Mouse (Mus musculus) C2C12 (cell line): Measurements from ENCODE around the gene Pold2. TPM values are rescaled to one million over a fixed set of nuclear protein-coding genes. Genes with fewer than 3 reads are reported as not detected.
"Not testable (repeated sequence)": the region's sequence is repeated elsewhere in the genome, so short reads cannot be mapped to it uniquely, and the experiment has no call there.

Experiments used
- H3K27me3 ChIP-seq: one replicate; pipeline ENCODE4 v1.6.1; 2011; ENCODE audit not compliant: control insufficient read depth, insufficient read depth, insufficient read length
- H3K36me3 ChIP-seq: one replicate; pipeline ENCODE4 v1.6.1; 2011; ENCODE audit not compliant: control insufficient read depth, insufficient read depth
- H3K4me3 ChIP-seq: one replicate; pipeline ENCODE4 v1.5.1; 2011; ENCODE audit warnings: mild to moderate bottlenecking, control low read depth; ENCODE audit not compliant: poor library complexity, insufficient read depth, severe bottlenecking
- H3K79me2 ChIP-seq: one replicate; pipeline ENCODE4 v1.6.1; 2011; ENCODE audit not compliant: control insufficient read depth, insufficient read depth
- H3K79me3 ChIP-seq: one replicate; pipeline ENCODE4 v1.6.1; 2011; ENCODE audit warnings: low read depth, control low read depth
- H3ac ChIP-seq: one replicate; pipeline ENCODE3; 2011; ENCODE audit warnings: low read depth; ENCODE audit not compliant: control insufficient read depth, insufficient read length
- CEBPB ChIP-seq: IDR thresholded peaks from one replicate; pipeline ENCODE4 v1.6.1; 2011; ENCODE audit warnings: low read depth, mild to moderate bottlenecking, control low read depth, moderate library complexity
- CTCF ChIP-seq: IDR thresholded peaks from one replicate; pipeline ENCODE4 v1.5.1; 2011; ENCODE audit not compliant: control insufficient read depth, insufficient read depth, insufficient read length
- FOSL1 ChIP-seq: IDR thresholded peaks from one replicate; pipeline ENCODE4 v1.8.0; 2011; ENCODE audit warnings: mild to moderate bottlenecking, low read length; ENCODE audit not compliant: poor library complexity, insufficient read depth, severe bottlenecking
- MAX ChIP-seq: IDR thresholded peaks from one replicate; pipeline ENCODE4 v1.6.1; 2011; ENCODE audit warnings: mild to moderate bottlenecking, control low read depth
- MYOD1 ChIP-seq: IDR thresholded peaks from one replicate; pipeline ENCODE4 v1.6.1; 2011; ENCODE audit warnings: low read depth; ENCODE audit not compliant: control insufficient read depth, insufficient read length
- MYOG ChIP-seq: IDR thresholded peaks from one replicate; pipeline ENCODE4 v1.6.1; 2011; ENCODE audit not compliant: control insufficient read depth, insufficient read length; ENCODE audit errors: extremely low read depth
- USF1 ChIP-seq: IDR thresholded peaks from one replicate; pipeline ENCODE4 v1.6.1; 2011; ENCODE audit warnings: low read depth, mild to moderate bottlenecking, control low read depth, moderate library complexity
- polyA plus RNA-seq: library from polyadenylated mRNA; unstranded; fragments of >200 nt; fragmentation: generic; extraction: Trizol; gene quantifications from one replicate; pipeline ENCODE4 v1.2.1, GENCODE M21; 2012; ENCODE audit warnings: missing spikeins

Gene Pold2
- polyA plus RNA-seq, 1 experiment, result 154 TPM

DNA sequence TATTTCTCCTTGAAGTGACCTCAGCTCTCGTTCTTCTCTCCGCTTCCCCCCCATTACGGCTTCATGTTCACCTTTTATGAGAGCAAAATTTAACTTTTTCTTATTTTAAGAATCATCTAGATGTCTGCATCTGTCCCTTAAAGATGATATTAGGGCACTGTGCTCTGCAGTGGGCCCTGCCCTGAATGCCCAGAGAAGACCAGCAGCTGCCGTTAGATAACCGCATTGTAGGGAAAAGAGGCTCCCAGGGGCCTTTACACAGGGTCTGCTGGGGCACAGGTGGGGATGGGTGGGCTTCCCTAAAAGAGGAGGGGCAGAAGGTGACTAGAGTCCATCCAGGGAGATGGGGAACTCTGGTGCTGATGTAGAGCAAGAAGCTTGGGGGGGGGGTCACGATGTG, 15.7 kb upstream of the Pold2 start:
- H3K27me3 ChIP-seq, result no peaks in the 10 kb centered on the region
- no peak for TF ChIP-seq USF1
- TF ChIP-seq MYOD1, result no peak
- no peak for TF ChIP-seq FOSL1
- TF ChIP-seq CEBPB, result no peak
- no peaks in the 10 kb centered on the region for H3K79me2 ChIP-seq
- H3K4me3 ChIP-seq, result no peak overlapping the region
- H3K79me3 ChIP-seq, result no peaks in the 10 kb centered on the region
- no peaks in the 10 kb centered on the region for H3K36me3 ChIP-seq
- no peak overlapping the region for H3ac ChIP-seq

DNA sequence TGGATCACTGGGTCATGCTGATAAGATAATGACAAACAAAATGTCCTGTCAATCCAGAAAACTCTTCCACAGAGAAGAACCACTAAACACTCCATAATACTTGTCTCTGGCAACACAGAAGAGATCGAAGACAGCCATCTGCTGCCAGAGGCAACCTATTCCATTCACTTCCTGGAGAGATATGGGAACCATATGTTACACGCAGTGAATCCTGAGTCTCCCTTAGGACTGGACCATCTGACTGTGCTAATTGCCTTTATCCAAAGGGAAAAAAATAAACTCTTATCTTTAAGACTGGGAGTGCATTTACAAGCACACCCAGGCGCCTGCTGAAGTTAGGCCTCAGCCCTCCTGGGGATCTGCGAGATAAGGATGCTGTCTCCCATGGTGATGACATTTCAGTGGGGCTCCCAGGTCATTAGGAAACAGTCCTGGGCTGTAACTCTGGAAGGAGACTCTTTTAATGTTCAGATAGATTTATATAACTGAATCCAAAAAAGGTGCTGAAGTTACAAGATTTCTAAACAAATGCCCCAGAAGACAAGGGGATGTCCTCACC, 14.8 kb upstream of the Pold2 start:
- H3K27me3 ChIP-seq, result no peaks in the 10 kb centered on the region
- TF ChIP-seq CTCF (no peak), USF1 (no peak), MYOG (no peak), CEBPB (no peak)
- H3K79me3 ChIP-seq, result no peaks in the 10 kb centered on the region
- H3K36me3 ChIP-seq, result no peaks in the 10 kb centered on the region
- H3K4me3 ChIP-seq, result no peak overlapping the region
- no peaks in the 10 kb centered on the region for H3K79me2 ChIP-seq
- no peak overlapping the region for H3ac ChIP-seq

DNA sequence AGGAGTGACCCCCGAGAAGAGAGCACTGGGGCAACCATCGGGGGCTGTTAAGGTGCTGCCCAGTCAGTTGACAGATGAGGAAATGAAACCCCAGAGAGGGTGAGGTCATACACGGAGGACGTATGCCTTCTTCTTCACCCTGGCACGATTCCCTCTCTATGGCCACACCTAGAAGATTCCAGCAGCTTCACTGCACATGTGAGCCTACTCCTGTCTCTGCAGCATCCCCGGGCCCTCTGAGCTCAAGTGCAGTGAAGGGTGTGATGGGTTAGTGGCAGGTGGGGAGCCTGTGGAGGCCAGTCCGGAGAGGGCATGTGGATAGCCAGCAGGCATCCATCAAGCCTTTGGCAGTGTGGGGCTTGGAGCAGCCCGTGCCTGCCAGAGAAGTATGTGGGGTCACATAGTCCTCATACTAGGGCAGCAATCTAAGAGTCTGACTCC, 14.1 kb upstream of the Pold2 start:
- Histone ChIP-seq H3K27me3 (no peaks in the 10 kb centered on the region), H3K36me3 (no peaks in the 10 kb centered on the region), H3K79me3 (no peaks in the 10 kb centered on the region), H3ac (no peak overlapping the region), H3K4me3 (no peak overlapping the region), H3K79me2 (no peaks in the 10 kb centered on the region)
- TF ChIP-seq FOSL1 (no peak), CEBPB (no peak), MYOD1 (no peak), CTCF (no peak), MYOG (no peak), MAX (no peak)

DNA sequence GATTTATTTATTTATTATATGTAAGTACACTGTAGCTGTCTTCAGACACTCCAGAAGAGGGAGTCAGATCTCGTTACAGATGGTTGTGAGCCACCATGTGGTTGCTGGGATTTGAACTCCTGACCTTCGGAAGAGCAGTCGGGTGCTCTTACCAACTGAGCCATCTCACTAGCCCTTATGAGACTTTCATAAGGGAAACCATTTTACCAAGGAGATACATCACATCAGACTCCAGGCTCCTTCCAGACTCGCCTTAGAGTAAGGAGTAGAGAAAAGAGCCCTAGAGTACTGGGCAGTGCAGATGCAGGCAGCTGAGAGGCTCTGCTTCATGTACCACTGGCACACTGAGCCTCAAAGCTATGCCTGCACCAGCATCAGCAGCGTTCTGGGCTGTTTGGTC, 10.5 kb upstream of the Pold2 start:
- not testable (repeated sequence) for H3ac ChIP-seq, H3K79me2 ChIP-seq, H3K36me3 ChIP-seq, H3K79me3 ChIP-seq, H3K27me3 ChIP-seq, H3K4me3 ChIP-seq

DNA sequence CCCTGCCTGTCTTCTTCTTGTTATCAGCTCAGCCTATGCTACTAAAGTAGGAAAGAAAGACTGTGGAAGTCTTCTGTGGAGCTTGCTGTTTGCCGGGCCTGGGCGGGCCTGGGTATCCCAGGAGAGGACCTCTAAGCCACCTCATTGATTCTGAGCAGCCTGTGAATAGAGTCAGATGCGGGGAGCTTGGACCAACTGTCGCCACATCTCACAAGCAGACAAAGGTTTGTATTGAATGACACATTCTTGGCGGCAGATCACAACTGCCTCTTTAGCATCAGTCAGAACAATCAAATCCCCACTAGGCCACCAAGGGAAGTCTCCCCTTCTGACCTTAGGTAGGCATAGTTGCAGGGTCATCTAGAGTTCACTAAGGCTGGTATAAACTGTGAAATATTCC, 9.2 kb upstream of the Pold2 start:
- Histone ChIP-seq H3K4me3 (no peak overlapping the region), H3K27me3 (no peaks in the 10 kb centered on the region), H3K79me3 (no peaks in the 10 kb centered on the region), H3ac (no peak overlapping the region), H3K36me3 (no peaks in the 10 kb centered on the region), H3K79me2 (no peaks in the 10 kb centered on the region)
- no peak for TF ChIP-seq USF1
- TF ChIP-seq CEBPB, result no peak
- TF ChIP-seq FOSL1, result no peak

DNA sequence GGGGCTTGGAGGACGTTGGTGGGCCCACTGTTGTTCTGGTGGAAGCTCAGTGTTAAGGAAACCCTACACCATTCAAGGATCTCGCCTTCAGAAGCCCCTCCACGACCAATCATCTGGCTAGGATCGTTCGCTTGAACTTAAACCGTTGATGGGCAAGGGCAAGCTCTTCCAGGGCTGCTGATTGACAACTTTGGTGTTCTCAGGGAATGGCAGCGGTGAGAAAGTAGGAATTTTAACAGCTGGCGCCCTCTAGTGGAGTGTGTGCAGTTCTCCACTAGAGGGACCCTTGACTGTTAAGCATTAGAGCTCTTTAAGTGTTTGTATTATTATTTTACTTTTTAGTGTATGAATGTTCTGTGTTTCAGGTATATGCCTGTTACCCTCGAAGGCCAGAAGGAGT, 8.1 kb upstream of the Pold2 start:
- TF ChIP-seq CTCF (peak; percentile 70), MYOD1 (no peak)
- no peak overlapping the region for H3ac ChIP-seq
- H3K36me3 ChIP-seq, result no peaks in the 10 kb centered on the region
- H3K79me3 ChIP-seq, result no peaks in the 10 kb centered on the region
- no peaks in the 10 kb centered on the region for H3K27me3 ChIP-seq
- H3K4me3 ChIP-seq, result no peak overlapping the region
- no peaks in the 10 kb centered on the region for H3K79me2 ChIP-seq

DNA sequence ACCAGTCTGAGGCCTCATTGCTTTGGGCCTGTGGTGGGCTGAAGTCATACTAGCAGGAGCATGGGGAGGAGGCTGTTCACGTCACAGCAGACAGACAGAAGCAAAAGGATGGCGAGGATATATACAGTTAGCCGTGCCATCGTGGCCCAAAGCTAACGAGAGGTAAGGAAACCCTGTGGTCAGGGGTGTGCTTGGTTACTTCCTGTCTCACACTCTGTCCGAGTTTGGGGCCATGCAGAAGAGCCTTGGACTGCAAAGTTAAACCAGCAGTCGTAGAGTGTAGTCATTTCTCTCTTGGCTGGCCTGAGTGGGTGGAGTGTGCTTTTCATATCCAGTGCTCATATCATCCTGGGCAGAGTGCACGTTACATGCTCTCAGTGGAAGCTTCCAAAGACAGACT, 4.4 kb upstream of the Pold2 start:
- no peak overlapping the region for H3K4me3 ChIP-seq

More for the DNA sequence above, 4.4 kb upstream of the Pold2 start:
- Histone ChIP-seq H3K79me2 (peaks cover 3% of the 10 kb centered on the region), H3ac (no peak overlapping the region), H3K27me3 (no peaks in the 10 kb centered on the region), H3K79me3 (no peaks in the 10 kb centered on the region), H3K36me3 (no peaks in the 10 kb centered on the region)
- TF ChIP-seq MYOG (no peak), CTCF (no peak), USF1 (no peak), MAX (no peak), MYOD1 (no peak), CEBPB (no peak), FOSL1 (no peak)
